Mouse (Mus musculus): ENCODE data around the gene Eif3k. TPM values are rescaled to one million over a fixed set of nuclear protein-coding genes. Genes with fewer than 3 reads are reported as not detected.

The Eif3k gene
- polyA plus RNA-seq, 2 experiments, result 450 to 473 TPM

- no peak overlapping the region for H3K4me3 ChIP-seq (replicated peaks; ENCODE audit: low read length)
- no peaks in the 10 kb centered on the region for H3K9me3 ChIP-seq (ENCODE audit: control insufficient read depth, low read length)
- ATAC-seq (ENCODE audit: low FRiP score, low read depth) (no peak), DNase-seq (ENCODE audit: low spot score) (no peak)
- no peak for TF ChIP-seq POLR2A (IDR thresholded peaks at IDR 0.05; ENCODE audit: borderline replicate concordance, extremely low read depth, insufficient read depth, insufficient read length)
- H3K4me1 ChIP-seq (ENCODE audit: control insufficient read depth, insufficient read depth, low read length), result no peaks in the 10 kb centered on the region
- H3K36me3 ChIP-seq (ENCODE audit: control insufficient read depth, insufficient read depth, low read length), result no peaks in the 10 kb centered on the region
- no peak overlapping the region for H3K4me2 ChIP-seq (replicated peaks; ENCODE audit: low read depth, low read length, severe bottlenecking)
- 66% methylated on average over 7 of the region's 7 CpGs for WGBS
- no peak overlapping the region for H3K9ac ChIP-seq (ENCODE audit: low read depth, low read length, severe bottlenecking)
- H3K27ac ChIP-seq (replicated peaks; ENCODE audit: low read depth, low read length), result no peak overlapping the region
- peaks cover 4% of the 10 kb centered on the region; the same call in 1 of the 2 replicates for H3K27me3 ChIP-seq (ENCODE audit: control insufficient read depth, insufficient read depth, low read length)
Observed at GRCm38 (mm10) chr7:29025566-29025965, 43.9 kb upstream of the Eif3k start.

- no peak for DNase-seq (ENCODE audit: low spot score)
- ATAC-seq (ENCODE audit: low FRiP score, low read depth), result no peak
- no peak for TF ChIP-seq POLR2A (IDR thresholded peaks at IDR 0.05; ENCODE audit: borderline replicate concordance, extremely low read depth, insufficient read depth, insufficient read length)
- Histone ChIP-seq H3K9ac (ENCODE audit: low read depth, low read length, severe bottlenecking) (no peak overlapping the region), H3K36me3 (ENCODE audit: control insufficient read depth, insufficient read depth, low read length) (no peaks in the 10 kb centered on the region), H3K27ac (replicated peaks; ENCODE audit: low read depth, low read length) (no peak overlapping the region), H3K4me2 (replicated peaks; ENCODE audit: low read depth, low read length, severe bottlenecking) (no peak overlapping the region), H3K9me3 (ENCODE audit: control insufficient read depth, low read length) (no peaks in the 10 kb centered on the region), H3K4me3 (replicated peaks; ENCODE audit: low read length) (no peak overlapping the region), H3K27me3 (ENCODE audit: control insufficient read depth, insufficient read depth, low read length) (peaks cover 23% of the 10 kb centered on the region; the same call in 1 of the 2 replicates), H3K4me1 (ENCODE audit: control insufficient read depth, insufficient read depth, low read length) (no peaks in the 10 kb centered on the region; the same call in 1 of the 2 replicates)
- WGBS, result 90% methylated on average over 8 of the region's 8 CpGs
Observed at GRCm38 (mm10) chr7:29023514-29023913, 41.9 kb upstream of the Eif3k start.

GRCm38 (mm10) chr7:29022479-29022878 lies 40.8 kb upstream of the Eif3k start:
- Histone ChIP-seq H3K4me1 (ENCODE audit: control insufficient read depth, insufficient read depth, low read length) (no peaks in the 10 kb centered on the region; the same call in 1 of the 2 replicates), H3K9me3 (ENCODE audit: control insufficient read depth, low read length) (no peaks in the 10 kb centered on the region), H3K9ac (ENCODE audit: low read depth, low read length, severe bottlenecking) (no peak overlapping the region), H3K36me3 (ENCODE audit: control insufficient read depth, insufficient read depth, low read length) (no peaks in the 10 kb centered on the region), H3K27ac (replicated peaks; ENCODE audit: low read depth, low read length) (no peak overlapping the region), H3K4me2 (replicated peaks; ENCODE audit: low read depth, low read length, severe bottlenecking) (no peak overlapping the region), H3K4me3 (replicated peaks; ENCODE audit: low read length) (no peak overlapping the region), H3K27me3 (ENCODE audit: control insufficient read depth, insufficient read depth, low read length) (peaks cover 32% of the 10 kb centered on the region; the same call in 1 of the 2 replicates)
- 84% methylated on average over 8 of the region's 8 CpGs for WGBS
- no peak for TF ChIP-seq POLR2A (IDR thresholded peaks at IDR 0.05; ENCODE audit: borderline replicate concordance, extremely low read depth, insufficient read depth, insufficient read length)
- no peak for DNase-seq (ENCODE audit: low spot score)
- no peak for ATAC-seq (ENCODE audit: low FRiP score, low read depth)

GRCm38 (mm10) chr7:29019447-29020220 lies 38.0 kb upstream of the Eif3k start:
- no peak for TF ChIP-seq POLR2A (IDR thresholded peaks at IDR 0.05; ENCODE audit: borderline replicate concordance, extremely low read depth, insufficient read depth, insufficient read length)
- Histone ChIP-seq H3K9ac (ENCODE audit: low read depth, low read length, severe bottlenecking) (peak overlapping the region; percentile 58), H3K36me3 (ENCODE audit: control insufficient read depth, insufficient read depth, low read length) (no peaks in the 10 kb centered on the region), H3K4me2 (replicated peaks; ENCODE audit: low read depth, low read length, severe bottlenecking) (peak overlapping the region; percentile 58), H3K9me3 (ENCODE audit: control insufficient read depth, low read length) (peaks cover 8% of the 10 kb centered on the region; the same call in 1 of the 2 replicates), H3K4me1 (ENCODE audit: control insufficient read depth, insufficient read depth, low read length) (no peaks in the 10 kb centered on the region; the same call in 1 of the 2 replicates), H3K27me3 (ENCODE audit: control insufficient read depth, insufficient read depth, low read length) (peaks cover 32% of the 10 kb centered on the region; the same call in 1 of the 2 replicates), H3K4me3 (replicated peaks; ENCODE audit: low read length) (peak overlapping the region; percentile 44), H3K27ac (replicated peaks; ENCODE audit: low read depth, low read length) (no peak overlapping the region)
- DNase-seq (ENCODE audit: low spot score), result no peak
- no peak for ATAC-seq (ENCODE audit: low FRiP score, low read depth)
- 5% methylated on average over 70 of the region's 88 CpGs for WGBS

GRCm38 (mm10) chr7:29017222-29017621 lies 35.6 kb upstream of the Eif3k start:
- Histone ChIP-seq H3K4me1 (ENCODE audit: control insufficient read depth, insufficient read depth, low read length) (no peaks in the 10 kb centered on the region; the same call in 1 of the 2 replicates), H3K27ac (replicated peaks; ENCODE audit: low read depth, low read length) (no peak overlapping the region), H3K27me3 (ENCODE audit: control insufficient read depth, insufficient read depth, low read length) (peaks cover 32% of the 10 kb centered on the region; the same call in 1 of the 2 replicates), H3K4me2 (replicated peaks; ENCODE audit: low read depth, low read length, severe bottlenecking) (no peak overlapping the region), H3K9ac (ENCODE audit: low read depth, low read length, severe bottlenecking) (no peak overlapping the region), H3K36me3 (ENCODE audit: control insufficient read depth, insufficient read depth, low read length) (no peaks in the 10 kb centered on the region), H3K9me3 (ENCODE audit: control insufficient read depth, low read length) (peaks cover 8% of the 10 kb centered on the region; the same call in 1 of the 2 replicates), H3K4me3 (replicated peaks; ENCODE audit: low read length) (no peak overlapping the region)
- 82% methylated on average over 7 of the region's 7 CpGs for WGBS
- DNase-seq (ENCODE audit: low spot score), result no peak
- ATAC-seq (ENCODE audit: low FRiP score, low read depth), result no peak
- TF ChIP-seq POLR2A (IDR thresholded peaks at IDR 0.05; ENCODE audit: borderline replicate concordance, extremely low read depth, insufficient read depth, insufficient read length), result no peak
